Mouse (Mus musculus): ENCODE data around the gene Plbd2.

Plbd2 gene

GRCm38 (mm10) chr5:120503144-120503795 lies at the start of gene Plbd2:
Gene Plbd2 (minus strand): TSS chr5:120503625.
- DNase-seq = peak; percentile 83 to 93

DNA sequence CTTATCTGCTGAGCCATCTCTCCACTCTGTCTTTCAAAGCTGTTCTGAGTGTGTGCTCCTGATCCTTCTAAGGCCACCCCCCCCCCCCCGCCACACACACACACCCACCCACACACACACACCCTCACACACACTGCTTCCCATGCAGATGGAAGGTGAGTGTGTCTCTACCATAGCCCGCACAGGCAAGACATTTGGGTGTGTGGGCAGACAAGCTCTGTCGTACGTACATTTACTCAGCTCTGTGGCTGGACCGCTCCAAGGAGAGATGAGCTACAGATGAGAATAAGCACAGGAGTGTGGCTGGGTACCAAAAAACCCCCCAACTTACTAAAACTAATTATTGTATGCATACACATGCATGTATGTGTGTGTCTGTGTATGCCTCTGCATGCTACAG lies 47.2 kb upstream of the Plbd2 start:
- no peak for DNase-seq

DNA sequence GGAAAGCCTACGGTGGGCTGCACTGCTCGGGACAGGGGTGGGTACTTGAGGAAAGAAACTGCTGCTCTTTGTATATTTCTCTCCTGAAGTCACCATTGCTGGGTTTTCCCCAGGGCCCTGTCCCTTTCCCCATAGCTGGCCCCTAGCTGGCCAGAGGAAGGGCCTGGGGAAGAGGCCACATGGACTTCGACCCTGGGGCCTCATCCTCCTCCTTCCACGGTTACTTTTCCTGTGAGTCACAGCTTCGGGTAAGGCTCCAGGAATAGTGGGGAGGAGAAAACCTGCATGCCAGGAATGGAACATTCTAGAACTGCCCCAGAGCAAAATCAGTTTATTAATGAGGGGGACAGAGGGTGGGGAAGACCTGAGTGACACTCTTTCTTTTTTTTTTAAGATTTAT lies 46.7 kb upstream of the Plbd2 start:
- DNase-seq = peak; percentile 55 to 69

DNA sequence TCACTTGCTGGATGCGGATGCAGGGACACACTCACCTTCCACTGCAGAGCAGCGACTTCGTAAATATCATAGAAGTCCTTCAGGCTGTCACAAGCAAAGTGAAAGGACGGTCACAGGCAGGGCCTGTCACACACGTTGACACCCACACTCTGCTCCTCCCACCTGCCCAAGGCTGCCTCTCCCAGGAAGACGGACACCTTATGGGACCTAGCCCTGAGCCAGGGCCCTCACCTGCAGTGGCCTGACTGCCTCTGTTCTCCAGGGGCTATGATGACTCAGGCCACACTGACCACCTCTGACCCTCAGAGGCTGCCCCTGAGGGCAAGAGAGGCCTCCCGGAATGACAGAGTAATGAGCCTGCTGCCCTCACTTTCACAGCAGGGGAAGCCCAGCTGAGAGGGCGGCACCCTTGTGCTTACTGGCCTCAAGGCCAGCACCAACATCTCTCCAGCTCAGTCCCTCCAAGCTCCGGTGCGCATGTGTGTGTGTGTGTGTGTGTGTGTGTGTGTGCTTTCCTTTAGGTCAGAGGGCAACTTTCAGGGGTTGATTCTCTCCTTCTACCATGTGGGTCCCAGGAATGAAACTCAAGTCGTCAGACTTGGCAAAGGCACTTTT lies 44.9 kb upstream of the Plbd2 start:
- DNase-seq = no peak

- DNase-seq = no peak
Observed at GRCm38 (mm10) chr5:120536632-120537031, 33.2 kb upstream of the Plbd2 start.

DNA sequence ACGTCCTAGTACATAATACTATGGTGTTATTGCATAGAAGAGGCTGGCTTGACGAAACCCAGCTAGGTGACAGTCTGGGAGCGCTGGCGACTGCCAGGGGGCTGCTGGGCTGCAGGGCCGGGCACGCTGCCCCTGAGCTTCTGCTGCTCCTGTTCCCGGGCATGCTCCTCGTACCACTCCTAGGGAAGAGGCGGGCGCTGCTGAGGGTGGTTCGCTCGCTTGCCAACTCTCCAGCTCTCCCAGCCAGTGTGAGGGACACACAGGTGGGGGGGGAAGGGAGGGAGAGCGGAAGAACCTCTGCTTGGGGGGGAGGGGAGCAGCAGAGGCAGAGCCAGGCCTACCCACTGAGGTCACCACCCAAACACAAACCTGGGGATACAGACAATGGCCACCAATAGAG lies 32.6 kb upstream of the Plbd2 start:
- DNase-seq = peak in 1 of 2 experiments; percentile 47

- no peak for DNase-seq
Observed at GRCm38 (mm10) chr5:120534686-120535075, 31.3 kb upstream of the Plbd2 start.

- DNase-seq = no peak
Observed at GRCm38 (mm10) chr5:120534071-120534685, 30.8 kb upstream of the Plbd2 start.

GRCm38 (mm10) chr5:120531631-120532030 lies 28.2 kb upstream of the Plbd2 start:
- no peak for DNase-seq

- no peak for DNase-seq
Observed at GRCm38 (mm10) chr5:120527296-120527964, 24.0 kb upstream of the Plbd2 start.

DNA sequence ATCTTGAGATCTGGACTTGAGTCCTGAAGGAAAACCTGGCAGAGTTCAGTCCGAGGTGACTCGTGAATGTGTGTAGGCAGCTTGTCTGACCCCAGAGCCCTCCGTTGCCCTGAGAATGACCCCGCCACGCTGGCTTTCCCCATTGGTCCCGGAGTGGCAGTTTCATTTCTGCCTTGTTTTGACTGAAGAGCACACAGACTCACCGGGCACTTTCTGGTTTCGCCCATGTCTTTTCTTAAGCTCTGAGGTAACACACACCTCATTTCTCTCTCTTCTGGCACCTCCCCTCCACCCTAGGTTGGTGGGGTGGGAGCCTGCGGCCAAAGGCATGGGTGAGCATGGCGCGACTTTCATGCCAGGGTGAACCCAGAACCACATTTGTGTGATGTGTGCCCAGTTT lies 22.9 kb upstream of the Plbd2 start:
- no peak for DNase-seq

GRCm38 (mm10) chr5:120525737-120526136 lies 22.3 kb upstream of the Plbd2 start:
- peak in 1 of 2 experiments; percentile 44 for DNase-seq

- no peak for DNase-seq
Observed at GRCm38 (mm10) chr5:120524736-120525135, 21.3 kb upstream of the Plbd2 start.

- DNase-seq = peak; percentile 56 to 83
Observed at GRCm38 (mm10) chr5:120522649-120523048, 19.2 kb upstream of the Plbd2 start.

- peak; percentile 47 to 53 for DNase-seq
Observed at GRCm38 (mm10) chr5:120517552-120517951, 14.1 kb upstream of the Plbd2 start.

DNA sequence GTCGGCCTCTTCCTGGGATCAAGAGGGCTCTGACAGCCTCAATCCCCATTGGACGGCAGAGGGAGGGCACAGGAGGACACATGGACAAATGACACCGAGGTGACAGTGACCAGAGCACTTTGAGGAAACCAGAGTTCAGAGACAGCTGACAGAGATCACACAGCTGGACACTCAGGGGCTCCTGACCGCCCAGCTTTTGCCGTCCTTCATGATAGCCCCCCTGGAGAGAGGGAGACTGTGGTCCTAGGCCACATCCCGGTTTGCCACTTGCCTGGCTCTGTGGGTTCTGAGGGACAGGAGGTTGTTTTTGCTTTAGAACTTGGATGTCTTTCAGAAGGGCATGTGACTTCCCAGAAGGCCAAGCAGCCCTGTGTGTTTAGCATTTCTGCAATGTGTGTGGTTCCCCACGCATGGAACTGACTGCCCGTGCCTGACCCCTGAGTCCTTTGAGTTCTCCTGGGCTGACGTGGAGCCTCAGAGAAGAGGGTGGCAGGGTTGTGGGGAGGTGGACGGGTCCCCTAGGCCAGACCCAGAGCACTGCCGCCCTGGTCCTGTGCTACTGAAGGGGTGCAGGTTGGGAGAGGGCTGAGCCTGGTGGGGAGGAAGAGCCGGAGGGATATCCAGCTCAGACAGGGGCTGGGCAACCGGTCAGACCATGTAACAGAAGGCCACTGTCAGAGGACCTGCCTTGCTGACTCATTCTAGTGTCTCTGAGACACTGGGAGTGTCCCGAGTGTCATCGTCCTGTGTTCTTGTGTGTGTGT lies 13.0 kb upstream of the Plbd2 start:
- DNase-seq = peak; percentile 73 to 85

DNA sequence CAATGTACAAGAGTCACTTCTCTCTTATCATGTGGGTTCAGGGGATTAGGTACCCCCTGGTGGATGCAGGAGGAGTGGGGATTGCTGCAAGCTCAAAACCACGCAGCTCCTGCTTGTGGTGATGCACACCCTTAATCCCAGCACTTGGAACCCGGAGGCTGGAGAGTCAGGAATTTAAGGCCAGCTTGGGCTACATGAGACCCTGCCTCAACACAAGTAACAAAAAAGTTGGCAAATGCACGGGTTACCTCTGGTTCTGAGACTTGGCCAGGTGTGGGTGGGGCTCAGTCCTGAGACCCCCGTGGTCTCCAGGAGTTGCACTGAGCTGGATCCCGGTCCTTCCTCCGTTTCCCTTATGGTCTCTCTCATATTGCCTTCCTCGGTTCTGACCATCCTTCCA lies 12.0 kb upstream of the Plbd2 start:
- DNase-seq = no peak

DNA sequence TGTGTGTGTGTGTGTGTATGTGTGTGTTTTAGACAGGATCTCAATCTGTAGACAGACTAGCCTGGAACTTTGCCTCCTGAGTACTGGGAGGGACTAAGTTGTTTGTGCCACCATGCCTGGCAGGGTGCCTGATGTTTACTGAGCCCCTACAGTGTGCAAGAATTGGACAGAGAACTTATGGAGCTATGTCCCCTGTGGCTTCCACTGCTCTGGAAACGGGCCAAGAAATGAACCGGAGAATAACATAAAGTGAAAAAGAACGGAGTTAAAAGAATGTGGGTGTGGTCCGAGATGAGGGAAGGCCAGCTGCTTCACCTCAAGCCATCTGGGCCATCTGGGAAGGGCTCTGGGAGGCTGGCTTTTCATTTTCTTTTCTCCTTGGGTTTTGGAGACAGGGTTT lies 11.3 kb upstream of the Plbd2 start:
- peak; percentile 58 to 69 for DNase-seq

- DNase-seq = peak in 1 of 2 experiments; percentile 32
Observed at GRCm38 (mm10) chr5:120514031-120514677, 10.7 kb upstream of the Plbd2 start.

- peak in 1 of 2 experiments; percentile 47 for DNase-seq
Observed at GRCm38 (mm10) chr5:120512911-120513555, 9.6 kb upstream of the Plbd2 start.

- DNase-seq = peak in 1 of 2 experiments; percentile 44
Observed at GRCm38 (mm10) chr5:120511643-120512220, 8.3 kb upstream of the Plbd2 start.
